Mouse (Mus musculus): ENCODE data around the gene Tyw3. TPM values are rescaled to one million over a fixed set of nuclear protein-coding genes. Genes with fewer than 3 reads are reported as not detected.

The Tyw3 gene
- polyA plus RNA-seq, 1 experiment from 2014 or later = 16.0 TPM

DNA sequence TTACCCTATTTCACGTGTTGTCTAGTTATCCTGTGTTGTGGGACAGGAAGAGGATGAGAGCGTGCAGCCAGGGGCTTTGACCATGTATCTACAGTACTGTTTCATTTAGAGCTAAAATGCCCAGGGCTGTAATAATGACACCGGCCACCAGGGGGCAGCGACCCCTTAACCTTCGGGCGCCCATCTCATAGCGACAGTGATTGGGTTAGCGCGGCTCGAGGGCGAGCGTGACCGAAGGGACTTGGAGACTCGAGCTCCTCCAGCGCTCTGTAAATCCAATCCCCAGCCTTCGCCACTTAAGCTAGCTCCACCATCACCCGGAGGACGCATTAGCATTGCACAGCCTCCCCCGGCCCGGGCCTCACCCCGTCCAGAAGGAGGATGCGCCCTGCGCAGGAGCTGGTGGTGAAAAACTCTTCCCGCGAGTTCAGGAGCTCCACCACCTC lies 393 bp downstream of the Tyw3 start, which contains the start of gene Cryz:
Gene Cryz, plus strand, starts transcription at position 224 of the 446 bp plus-strand sequence.
- Histone ChIP-seq H3K36me3 (peaks cover 29% of the 10 kb centered on the region), H3K9me3 (no peaks in the 10 kb centered on the region)

GRCm38 (mm10) chr3:154594156-154594555 lies 2.7 kb downstream of the Tyw3 start:
- H3K4me2 ChIP-seq = no peak overlapping the region
- H3K9me3 ChIP-seq = no peaks in the 10 kb centered on the region
- H3K36me3 ChIP-seq = peaks cover 51% of the 10 kb centered on the region
- no peak overlapping the region for H3K4me3 ChIP-seq (replicated peaks)
- H3K27ac ChIP-seq = no peak overlapping the region
- H3K4me1 ChIP-seq (replicated peaks) = peaks cover 9% of the 10 kb centered on the region
- 88% methylated on average over 6 of the region's 6 CpGs for WGBS
- no peak for ATAC-seq (ENCODE audit: insufficient number of reproducible peaks, insufficient read depth, low FRiP score, low TSS enrichment, low read depth)
- H3K9ac ChIP-seq (replicated peaks) = no peak overlapping the region
- H3K27me3 ChIP-seq = no peaks in the 10 kb centered on the region

More for the DNA sequence above, 393 bp downstream of the Tyw3 start, which contains the start of gene Cryz:
- Histone ChIP-seq H3K4me2 (peak within 1 kb of the TSS; percentile 69), H3K27ac (peak within 1 kb of the TSS; percentile 98), H3K4me3 (replicated peaks) (peak within 1 kb of the TSS; percentile 87), H3K27me3 (no peaks in the 10 kb centered on the region), H3K4me1 (replicated peaks) (peaks cover 9% of the 10 kb centered on the region), H3K9ac (replicated peaks) (peak within 1 kb of the TSS; percentile 88)
- WGBS = 0% methylated on average over 25 of the region's 25 CpGs
- ATAC-seq (ENCODE audit: insufficient number of reproducible peaks, insufficient read depth, low FRiP score, low TSS enrichment, low read depth) = peak; percentile 87

- Histone ChIP-seq H3K27me3 (no peaks in the 10 kb centered on the region), H3K4me1 (replicated peaks) (peaks cover 9% of the 10 kb centered on the region), H3K4me2 (no peak overlapping the region), H3K36me3 (peaks cover 51% of the 10 kb centered on the region), H3K4me3 (replicated peaks) (no peak overlapping the region), H3K27ac (no peak overlapping the region), H3K9me3 (no peaks in the 10 kb centered on the region), H3K9ac (replicated peaks) (no peak overlapping the region)
- no peak for ATAC-seq (ENCODE audit: insufficient number of reproducible peaks, insufficient read depth, low FRiP score, low TSS enrichment, low read depth)
- 86% methylated on average over 6 of the region's 6 CpGs for WGBS
Measured at GRCm38 (mm10) chr3:154593596-154593995, 3.3 kb downstream of the Tyw3 start.

DNA sequence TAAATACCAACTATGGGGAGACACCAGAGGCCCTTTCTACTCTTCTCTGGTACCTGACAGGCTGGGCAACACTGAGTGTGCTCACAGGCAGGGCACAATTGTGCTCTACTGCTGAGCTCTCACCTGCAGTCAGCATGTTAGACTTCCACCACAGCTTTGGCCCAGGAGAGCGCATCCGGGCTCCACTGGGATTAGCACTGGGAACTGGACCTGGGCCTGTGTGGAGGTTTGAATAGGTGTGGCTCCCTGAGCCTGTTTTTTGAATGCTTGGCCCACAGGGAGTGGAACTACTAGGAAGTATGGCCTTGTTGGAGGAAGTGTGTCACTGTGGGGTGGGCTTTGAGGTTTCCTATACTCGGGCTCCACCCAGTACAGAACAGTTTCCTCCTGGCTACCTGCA lies 5.3 kb downstream of the Tyw3 start:
- H3K4me2 ChIP-seq = no peak overlapping the region
- no peaks in the 10 kb centered on the region for H3K27me3 ChIP-seq
- H3K27ac ChIP-seq = no peak overlapping the region
- H3K4me3 ChIP-seq (replicated peaks) = no peak overlapping the region
- no peaks in the 10 kb centered on the region for H3K9me3 ChIP-seq
- WGBS = 87% methylated on average over 3 of the region's 3 CpGs
- peaks cover 70% of the 10 kb centered on the region for H3K36me3 ChIP-seq
- peaks cover 3% of the 10 kb centered on the region for H3K4me1 ChIP-seq (replicated peaks)
- ATAC-seq (ENCODE audit: insufficient number of reproducible peaks, insufficient read depth, low FRiP score, low TSS enrichment, low read depth) = no peak
- H3K9ac ChIP-seq (replicated peaks) = no peak overlapping the region

- Histone ChIP-seq H3K27ac (no peak overlapping the region), H3K9ac (replicated peaks) (no peak overlapping the region), H3K4me3 (replicated peaks) (no peak overlapping the region), H3K9me3 (no peaks in the 10 kb centered on the region), H3K4me1 (replicated peaks) (no peaks in the 10 kb centered on the region), H3K27me3 (no peaks in the 10 kb centered on the region), H3K4me2 (no peak overlapping the region), H3K36me3 (peaks cover 77% of the 10 kb centered on the region)
- ATAC-seq (ENCODE audit: insufficient number of reproducible peaks, insufficient read depth, low FRiP score, low TSS enrichment, low read depth) = no peak
- 93% methylated on average over 5 of the region's 5 CpGs for WGBS
Measured at GRCm38 (mm10) chr3:154590971-154591370, 5.9 kb downstream of the Tyw3 start.

- no peaks in the 10 kb centered on the region for H3K4me1 ChIP-seq (replicated peaks)
- no peak overlapping the region for H3K27ac ChIP-seq
- H3K4me3 ChIP-seq (replicated peaks) = no peak overlapping the region
- no peak overlapping the region for H3K4me2 ChIP-seq
- H3K27me3 ChIP-seq = no peaks in the 10 kb centered on the region
- H3K36me3 ChIP-seq = peaks cover 54% of the 10 kb centered on the region
- 90% methylated on average over 8 of the region's 8 CpGs for WGBS
- no peaks in the 10 kb centered on the region for H3K9me3 ChIP-seq
- no peak; the same call in 1 of the 2 replicates for ATAC-seq (ENCODE audit: insufficient number of reproducible peaks, insufficient read depth, low FRiP score, low TSS enrichment, low read depth)
- H3K9ac ChIP-seq (replicated peaks) = no peak overlapping the region
Measured at GRCm38 (mm10) chr3:154584351-154584750, 12.6 kb downstream of the Tyw3 start.

- H3K4me2 ChIP-seq = no peak overlapping the region
- no peak for ATAC-seq (ENCODE audit: insufficient number of reproducible peaks, insufficient read depth, low FRiP score, low TSS enrichment, low read depth)
- H3K27me3 ChIP-seq = no peaks in the 10 kb centered on the region
- WGBS = 91% methylated on average over 8 of the region's 8 CpGs
- H3K9ac ChIP-seq (replicated peaks) = no peak overlapping the region
- H3K9me3 ChIP-seq = no peaks in the 10 kb centered on the region
- H3K36me3 ChIP-seq = peaks cover 27% of the 10 kb centered on the region
- H3K4me3 ChIP-seq (replicated peaks) = no peak overlapping the region
- no peak overlapping the region for H3K27ac ChIP-seq
- no peaks in the 10 kb centered on the region for H3K4me1 ChIP-seq (replicated peaks)
Measured at GRCm38 (mm10) chr3:154577895-154578294, 19.0 kb downstream of the Tyw3 start.

GRCm38 (mm10) chr3:154573666-154574065 lies 23.2 kb downstream of the Tyw3 start:
- Histone ChIP-seq H3K9me3 (no peaks in the 10 kb centered on the region), H3K9ac (replicated peaks) (no peak overlapping the region), H3K4me3 (replicated peaks) (no peak overlapping the region), H3K36me3 (peaks cover 8% of the 10 kb centered on the region; the same call in 1 of the 2 replicates), H3K4me1 (replicated peaks) (peaks cover 9% of the 10 kb centered on the region), H3K27ac (no peak overlapping the region), H3K4me2 (no peak overlapping the region), H3K27me3 (peaks cover 12% of the 10 kb centered on the region)
- ATAC-seq (ENCODE audit: insufficient number of reproducible peaks, insufficient read depth, low FRiP score, low TSS enrichment, low read depth) = no peak
- 63% methylated on average over 6 of the region's 6 CpGs for WGBS

DNA sequence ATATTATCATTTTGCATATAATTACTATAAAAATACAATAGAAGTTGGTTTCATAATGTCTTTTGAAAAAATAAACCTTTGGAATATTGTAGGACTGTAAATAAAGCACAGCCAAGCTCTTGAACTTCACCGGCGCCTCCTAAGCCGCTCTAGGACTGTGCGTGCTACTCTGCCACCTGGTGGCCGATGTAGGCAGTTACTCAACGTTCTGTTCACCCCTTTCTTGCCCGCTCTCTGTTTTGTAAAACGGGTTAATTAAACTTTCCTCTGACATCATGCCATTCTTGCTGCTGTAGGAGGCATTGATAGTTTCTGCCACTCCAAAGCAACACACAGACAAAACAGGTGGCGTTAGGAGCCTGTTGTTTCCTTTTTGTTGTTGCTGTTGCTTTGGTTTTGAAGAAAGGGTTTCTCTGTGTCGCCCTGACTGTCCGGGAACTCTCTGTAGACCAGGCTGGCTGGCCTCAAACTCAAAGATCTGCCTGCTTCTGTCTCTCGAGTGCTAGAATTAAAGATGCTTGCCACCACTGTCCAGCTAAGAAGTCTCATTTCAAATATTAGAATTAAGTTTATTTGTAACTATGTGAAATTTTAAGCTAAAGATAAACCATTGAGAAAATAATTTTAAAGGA lies 24.4 kb downstream of the Tyw3 start:
- ATAC-seq (ENCODE audit: insufficient number of reproducible peaks, insufficient read depth, low FRiP score, low TSS enrichment, low read depth) = peak; percentile 67; the same call in 1 of the 2 replicates
- H3K27me3 ChIP-seq = peaks cover 12% of the 10 kb centered on the region
- H3K9me3 ChIP-seq = no peaks in the 10 kb centered on the region
- no peak overlapping the region for H3K9ac ChIP-seq (replicated peaks)
- H3K4me1 ChIP-seq (replicated peaks) = peaks cover 9% of the 10 kb centered on the region
- H3K4me2 ChIP-seq = no peak overlapping the region; the same call in 1 of the 2 replicates
- 15% methylated on average over 12 of the region's 12 CpGs for WGBS
- H3K36me3 ChIP-seq = peaks cover under 1% of the 10 kb centered on the region; the same call in 1 of the 2 replicates
- H3K27ac ChIP-seq = no peak overlapping the region
- H3K4me3 ChIP-seq (replicated peaks) = no peak overlapping the region

DNA sequence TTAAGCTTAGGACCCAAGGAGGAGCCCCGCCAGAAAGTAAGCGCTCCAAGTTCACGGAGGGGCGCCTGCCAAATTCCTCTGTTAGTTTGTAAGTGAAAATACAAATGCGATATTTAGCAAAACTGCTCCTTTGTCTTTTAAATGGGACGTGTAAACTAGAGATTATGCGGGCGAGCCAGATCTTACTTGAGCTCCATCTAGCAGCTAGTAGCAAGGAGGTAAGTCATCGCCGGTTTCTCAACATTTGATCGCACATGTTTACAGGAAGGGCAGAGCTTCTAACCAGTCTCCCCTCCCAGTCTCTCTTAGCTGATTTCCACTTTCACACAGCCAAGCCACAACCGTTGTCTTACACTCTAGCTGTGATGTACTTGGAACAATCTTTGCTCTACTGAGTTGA lies 26.1 kb downstream of the Tyw3 start:
- ATAC-seq (ENCODE audit: insufficient number of reproducible peaks, insufficient read depth, low FRiP score, low TSS enrichment, low read depth) = no peak
- Histone ChIP-seq H3K9ac (replicated peaks) (no peak overlapping the region), H3K4me2 (peak overlapping the region; percentile 46), H3K27ac (no peak overlapping the region), H3K9me3 (no peaks in the 10 kb centered on the region), H3K36me3 (no peaks in the 10 kb centered on the region), H3K4me1 (replicated peaks) (peaks cover 9% of the 10 kb centered on the region), H3K4me3 (replicated peaks) (peak overlapping the region; percentile 21; the same call in 1 of the 2 replicates), H3K27me3 (peaks cover 12% of the 10 kb centered on the region)
- 10% methylated on average over 12 of the region's 12 CpGs for WGBS

DNA sequence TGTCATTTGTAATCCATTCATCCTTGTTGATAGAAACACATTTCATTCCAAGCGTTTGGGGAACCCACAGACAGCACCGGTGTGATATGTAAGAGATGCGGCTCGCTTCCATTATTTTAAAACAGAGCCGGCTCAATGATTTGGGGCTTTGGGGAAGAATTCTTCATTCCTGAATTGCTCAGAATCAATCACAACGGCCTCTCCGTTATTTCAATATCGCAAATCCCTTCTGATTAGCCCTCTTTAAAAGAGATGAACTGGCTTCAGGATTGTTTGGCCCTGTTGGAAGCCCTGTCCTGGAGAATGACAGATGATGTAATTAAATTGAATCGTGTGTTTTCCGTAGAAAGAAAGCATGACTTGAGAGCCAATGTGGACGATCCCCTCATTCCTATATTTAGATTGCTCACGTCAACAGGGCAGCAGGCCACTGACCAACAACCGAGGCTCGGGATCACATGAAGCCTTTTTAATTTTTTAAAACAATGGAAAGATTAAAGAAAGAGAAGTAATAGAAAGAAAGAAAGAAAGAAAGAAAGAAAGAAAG lies 26.8 kb downstream of the Tyw3 start:
- no peaks in the 10 kb centered on the region for H3K36me3 ChIP-seq
- WGBS = 54% methylated on average over 14 of the region's 14 CpGs
- no peak overlapping the region for H3K4me2 ChIP-seq
- no peak overlapping the region for H3K9ac ChIP-seq (replicated peaks)
- H3K27ac ChIP-seq = no peak overlapping the region
- H3K4me1 ChIP-seq (replicated peaks) = peaks cover 9% of the 10 kb centered on the region
- no peak overlapping the region for H3K4me3 ChIP-seq (replicated peaks)
- no peaks in the 10 kb centered on the region for H3K9me3 ChIP-seq
- H3K27me3 ChIP-seq = peaks cover 12% of the 10 kb centered on the region
- no peak for ATAC-seq (ENCODE audit: insufficient number of reproducible peaks, insufficient read depth, low FRiP score, low TSS enrichment, low read depth)
